8 mouse cellular contexts compared by ENCODE assay signal in the genomic region with DNA sequence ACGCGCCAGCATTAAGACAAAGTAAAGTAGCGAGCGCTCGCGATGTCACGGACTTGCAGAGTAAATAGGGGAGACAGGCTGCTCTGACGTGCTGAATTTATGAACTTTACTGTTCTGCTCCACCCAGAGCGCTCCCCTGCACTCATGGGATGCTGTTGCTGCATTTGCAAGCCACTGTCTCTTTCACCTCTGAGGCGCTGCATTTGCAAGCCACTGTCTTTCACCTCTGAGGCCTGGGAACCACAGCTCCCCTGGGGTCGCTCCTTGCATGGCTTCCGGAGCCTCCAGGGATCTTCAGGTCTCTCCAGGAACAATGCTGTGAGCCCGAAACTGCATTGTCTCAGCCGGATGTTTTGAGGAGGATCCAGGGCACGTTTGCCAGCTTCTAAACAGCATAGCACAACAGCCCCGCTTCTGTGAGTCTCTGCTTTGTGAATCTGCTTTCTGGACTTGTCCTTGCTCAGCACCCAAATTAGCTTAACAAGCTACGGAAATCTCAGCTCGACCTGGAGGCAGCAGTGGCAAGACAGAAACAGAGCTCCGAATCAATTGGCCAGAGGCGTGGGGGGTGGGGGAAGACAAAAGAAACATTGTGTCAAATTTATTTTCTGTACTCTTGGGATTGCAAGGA.
DNase-seq lines count a peak whose midpoint lies in the region; ATAC-seq and TF ChIP-seq lines count a peak whose summit lies in the region.

No protein-coding gene starts in this region.

- H3K27me3 ChIP-seq in ES-Bruce4 (ENCODE audit: control insufficient read depth, insufficient read depth, low read length, poor library complexity, severe bottlenecking): no peaks in the 10 kb centered on the region
- H3K27me3 ChIP-seq in forebrain, embryonic 12.5 days: no peaks in the 10 kb centered on the region
- no peaks in the 10 kb centered on the region for H3K27me3 ChIP-seq in hindbrain, embryonic 12.5 days
- no peaks in the 10 kb centered on the region for H3K27me3 ChIP-seq in midbrain, embryonic 16.5 days (ENCODE audit: control insufficient read depth, insufficient read depth, low read depth, low read length)

- peak; percentile 86 for TF ChIP-seq EP300 in ES-Bruce4 (IDR thresholded peaks at IDR 0.05; ENCODE audit: insufficient read depth, low read depth, low read length)

- no peaks in the 10 kb centered on the region for H3K36me3 ChIP-seq in ES-Bruce4 (ENCODE audit: control insufficient read depth, insufficient read depth, low read length, poor library complexity, severe bottlenecking)
- no peaks in the 10 kb centered on the region for H3K36me3 ChIP-seq in forebrain, embryonic 12.5 days (replicated peaks)
- H3K36me3 ChIP-seq in hindbrain, embryonic 12.5 days: no peaks in the 10 kb centered on the region
- no peaks in the 10 kb centered on the region for H3K36me3 ChIP-seq in midbrain, embryonic 16.5 days (ENCODE audit: control insufficient read depth, insufficient read depth, low read length)

- no peak overlapping the region for H3K9ac ChIP-seq in ES-Bruce4 (ENCODE audit: low read depth, poor library complexity, severe bottlenecking)
- H3K9ac ChIP-seq in forebrain, embryonic 12.5 days: peak overlapping the region; percentile 60
- H3K9ac ChIP-seq in hindbrain, embryonic 12.5 days: peak overlapping the region; percentile 65
- peak overlapping the region; percentile 75 for H3K9ac ChIP-seq in midbrain, embryonic 16.5 days (ENCODE audit: low read depth, low read length)

- H3K4me1 ChIP-seq in ES-Bruce4 (ENCODE audit: control insufficient read depth, insufficient read depth, low read length): peaks cover 2% of the 10 kb centered on the region
- no peaks in the 10 kb centered on the region for H3K4me1 ChIP-seq in bone marrow macrophage, adult 2 months (ENCODE audit: control insufficient read depth, insufficient read depth, low read length)
- H3K4me1 ChIP-seq in forebrain, embryonic 12.5 days: peaks cover 31% of the 10 kb centered on the region
- peaks cover 8% of the 10 kb centered on the region; the same call in 1 of the 2 replicates for H3K4me1 ChIP-seq in hindbrain, embryonic 12.5 days
- H3K4me1 ChIP-seq in midbrain, embryonic 16.5 days (ENCODE audit: control insufficient read depth, insufficient read depth, low read length): peaks cover 20% of the 10 kb centered on the region

- no peak for TF ChIP-seq CTCF in ES-Bruce4 (IDR thresholded peaks at IDR 0.05; ENCODE audit: low read depth, low read length)
- TF ChIP-seq CTCF in bone marrow macrophage, adult 2 months (IDR thresholded peaks at IDR 0.05; ENCODE audit: low read depth, low read length): no peak

- H3K9me3 ChIP-seq in ES-Bruce4 (replicated peaks; ENCODE audit: control insufficient read depth, insufficient read depth, low read length, poor library complexity, severe bottlenecking): no peaks in the 10 kb centered on the region
- no peaks in the 10 kb centered on the region for H3K9me3 ChIP-seq in forebrain, embryonic 12.5 days
- no peaks in the 10 kb centered on the region for H3K9me3 ChIP-seq in hindbrain, embryonic 12.5 days (replicated peaks)
- no peaks in the 10 kb centered on the region for H3K9me3 ChIP-seq in midbrain, embryonic 16.5 days (replicated peaks; ENCODE audit: control insufficient read depth, low read length, poor library complexity, severe bottlenecking)

- peak overlapping the region; percentile 85 for H3K4me2 ChIP-seq in forebrain, embryonic 12.5 days
- peak overlapping the region; percentile 90 for H3K4me2 ChIP-seq in hindbrain, embryonic 12.5 days (replicated peaks)
- H3K4me2 ChIP-seq in midbrain, embryonic 16.5 days (ENCODE audit: low read length): peak overlapping the region; percentile 92

- H3K4me3 ChIP-seq in ES-Bruce4 (ENCODE audit: low read depth, low read length): peak overlapping the region; percentile 39
- peak overlapping the region; percentile 24 for H3K4me3 ChIP-seq in bone marrow macrophage, adult 2 months (ENCODE audit: insufficient read depth, low read length)
- peak overlapping the region; percentile 45 for H3K4me3 ChIP-seq in forebrain, embryonic 12.5 days (replicated peaks)
- H3K4me3 ChIP-seq in hindbrain, embryonic 12.5 days: peak overlapping the region; percentile 42
- H3K4me3 ChIP-seq in midbrain, embryonic 16.5 days (ENCODE audit: low read depth, low read length): peak overlapping the region; percentile 49

- peak; percentile 37 for ATAC-seq in forebrain, embryonic 12.5 days (ENCODE audit: low FRiP score)
- ATAC-seq in hindbrain, embryonic 12.5 days (ENCODE audit: low FRiP score): peak; percentile 64
- peak; percentile 52 for ATAC-seq in midbrain, embryonic 16.5 days

- WGBS in forebrain, embryonic 12.5 days: under 1% methylated on average over 20 of the region's 20 CpGs
- WGBS in hindbrain, embryonic 12.5 days: under 1% methylated on average over 20 of the region's 20 CpGs
- WGBS in midbrain, embryonic 16.5 days: under 1% methylated on average over 20 of the region's 20 CpGs

- no peak for TF ChIP-seq POLR2A in ES-Bruce4 (IDR thresholded peaks at IDR 0.05; ENCODE audit: insufficient read depth, low read length)
- no peak for TF ChIP-seq POLR2A in bone marrow macrophage, adult 2 months (IDR thresholded peaks at IDR 0.05; ENCODE audit: borderline replicate concordance, low read depth, low read length)

- H3K27ac ChIP-seq in ES-Bruce4 (ENCODE audit: insufficient read depth, low read length): peak overlapping the region; percentile 57
- H3K27ac ChIP-seq in bone marrow macrophage, adult 2 months (ENCODE audit: insufficient read depth, low read depth, low read length): no peak overlapping the region
- H3K27ac ChIP-seq in forebrain, embryonic 12.5 days: peak overlapping the region; percentile 76
- peak overlapping the region; percentile 87 for H3K27ac ChIP-seq in hindbrain, embryonic 12.5 days
- peak overlapping the region; percentile 93 for H3K27ac ChIP-seq in midbrain, embryonic 16.5 days (ENCODE audit: low read length)

- intact Hi-C loops in left cerebral cortex, postnatal 4 days (cut with DNase I): loop anchor here (2.0 to 5.0 kb wide), 4 partner anchors 135 to 1670 kb away; no protein-coding TSS in a partner anchor

- DNase-seq in left cerebral cortex, postnatal 4 days: peak; percentile 38
- no peak for DNase-seq in urinary bladder, postnatal 14 days (ENCODE audit: low spot score)
- no peak for DNase-seq in ovary, postnatal 10 days (ENCODE audit: low spot score)
